Mouse (Mus musculus): ENCODE measurements around the gene Tcf7l2. TPM values are rescaled to one million over a fixed set of nuclear protein-coding genes. Genes with fewer than 3 reads are reported as not detected.

Tcf7l2 gene
- total and polyA plus RNA-seq, 3 experiments, result 2.3 to 16.9 (median 13.0) TPM

- ATAC-seq (ENCODE audit: extremely low read depth, insufficient number of reproducible peaks, low FRiP score, poor library complexity, severe bottlenecking) (no peak), DNase-seq (ENCODE audit: low spot score) (no peak)
- no peaks in the 10 kb centered on the region for H3K4me1 ChIP-seq (ENCODE audit: insufficient read depth, low read depth, low read length)
- peaks cover 7% of the 10 kb centered on the region; the same call in 1 of the 2 replicates for H3K27me3 ChIP-seq (ENCODE audit: insufficient read depth, low read length)
- TF ChIP-seq GATA2 (IDR thresholded peaks at IDR 0.05; ENCODE audit: borderline replicate concordance, low read depth, low read length), result no peak
- no peak for TF ChIP-seq TAL1 (conservative IDR thresholded peaks at IDR 0.05; ENCODE audit: low read depth, low read length)
- no peak; the same call in 1 of the 2 replicates for TF ChIP-seq CTCF (IDR thresholded peaks at IDR 0.05; ENCODE audit: low read depth, low read length)
- no peak for TF ChIP-seq POLR2AphosphoS5 (IDR thresholded peaks at IDR 0.05; ENCODE audit: insufficient replicate concordance, low read depth, low read length)
- no peak for TF ChIP-seq GATA1 (IDR thresholded peaks at IDR 0.05; ENCODE audit: borderline replicate concordance, low read length)
- no peak overlapping the region for H3K4me3 ChIP-seq (ENCODE audit: low read depth, low read length)
- no peaks in the 10 kb centered on the region for H3K36me3 ChIP-seq (replicated peaks)
- H3K9me3 ChIP-seq (replicated peaks), result no peaks in the 10 kb centered on the region
Measured at GRCm38 (mm10) chr19:55877404-55877915, 135.8 kb downstream of the Tcf7l2 start.

GRCm38 (mm10) chr19:55880664-55881359 lies 139.2 kb downstream of the Tcf7l2 start:
- no peaks in the 10 kb centered on the region for H3K4me1 ChIP-seq (ENCODE audit: insufficient read depth, low read depth, low read length)
- no peak overlapping the region for H3K4me3 ChIP-seq (ENCODE audit: low read depth, low read length)
- H3K27me3 ChIP-seq (ENCODE audit: insufficient read depth, low read length), result peaks cover 7% of the 10 kb centered on the region; the same call in 1 of the 2 replicates
- no peak for ATAC-seq (ENCODE audit: extremely low read depth, insufficient number of reproducible peaks, low FRiP score, poor library complexity, severe bottlenecking)
- no peaks in the 10 kb centered on the region for H3K9me3 ChIP-seq (replicated peaks)
- H3K36me3 ChIP-seq (replicated peaks), result no peaks in the 10 kb centered on the region
- DNase-seq (ENCODE audit: low spot score), result no peak
- TF ChIP-seq GATA1 (IDR thresholded peaks at IDR 0.05; ENCODE audit: borderline replicate concordance, low read length), result no peak
- no peak for TF ChIP-seq TAL1 (conservative IDR thresholded peaks at IDR 0.05; ENCODE audit: low read depth, low read length)
- TF ChIP-seq CTCF (IDR thresholded peaks at IDR 0.05; ENCODE audit: low read depth, low read length), result no peak
- no peak for TF ChIP-seq GATA2 (IDR thresholded peaks at IDR 0.05; ENCODE audit: borderline replicate concordance, low read depth, low read length)
- no peak for TF ChIP-seq POLR2AphosphoS5 (IDR thresholded peaks at IDR 0.05; ENCODE audit: insufficient replicate concordance, low read depth, low read length)

GRCm38 (mm10) chr19:55886536-55886935 lies 144.9 kb downstream of the Tcf7l2 start:
- Histone ChIP-seq H3K4me1 (ENCODE audit: insufficient read depth, low read depth, low read length) (no peaks in the 10 kb centered on the region), H3K9me3 (replicated peaks) (no peaks in the 10 kb centered on the region), H3K4me3 (ENCODE audit: low read depth, low read length) (no peak overlapping the region), H3K36me3 (replicated peaks) (no peaks in the 10 kb centered on the region), H3K27me3 (ENCODE audit: insufficient read depth, low read length) (peaks cover 3% of the 10 kb centered on the region)
- DNase-seq (ENCODE audit: low spot score), result no peak
- ATAC-seq (ENCODE audit: extremely low read depth, insufficient number of reproducible peaks, low FRiP score, poor library complexity, severe bottlenecking), result no peak
- TF ChIP-seq GATA1 (IDR thresholded peaks at IDR 0.05; ENCODE audit: borderline replicate concordance, low read length), result no peak
- no peak for TF ChIP-seq TAL1 (conservative IDR thresholded peaks at IDR 0.05; ENCODE audit: low read depth, low read length)
- TF ChIP-seq CTCF (IDR thresholded peaks at IDR 0.05; ENCODE audit: low read depth, low read length), result no peak
- no peak for TF ChIP-seq GATA2 (IDR thresholded peaks at IDR 0.05; ENCODE audit: borderline replicate concordance, low read depth, low read length)
- no peak for TF ChIP-seq POLR2AphosphoS5 (IDR thresholded peaks at IDR 0.05; ENCODE audit: insufficient replicate concordance, low read depth, low read length)

GRCm38 (mm10) chr19:55891692-55892183 lies 150.1 kb downstream of the Tcf7l2 start:
- H3K9me3 ChIP-seq (replicated peaks), result peaks cover 3% of the 10 kb centered on the region
- peaks cover 17% of the 10 kb centered on the region for H3K27me3 ChIP-seq (ENCODE audit: insufficient read depth, low read length)
- no peak for DNase-seq (ENCODE audit: low spot score)
- TF ChIP-seq GATA2 (IDR thresholded peaks at IDR 0.05; ENCODE audit: borderline replicate concordance, low read depth, low read length) (no peak), POLR2AphosphoS5 (IDR thresholded peaks at IDR 0.05; ENCODE audit: insufficient replicate concordance, low read depth, low read length) (no peak), CTCF (IDR thresholded peaks at IDR 0.05; ENCODE audit: low read depth, low read length) (no peak), TAL1 (conservative IDR thresholded peaks at IDR 0.05; ENCODE audit: low read depth, low read length) (no peak), GATA1 (IDR thresholded peaks at IDR 0.05; ENCODE audit: borderline replicate concordance, low read length) (no peak)
- H3K4me3 ChIP-seq (ENCODE audit: low read depth, low read length), result no peak overlapping the region
- no peaks in the 10 kb centered on the region for H3K36me3 ChIP-seq (replicated peaks)
- no peak for ATAC-seq (ENCODE audit: extremely low read depth, insufficient number of reproducible peaks, low FRiP score, poor library complexity, severe bottlenecking)
- H3K4me1 ChIP-seq (ENCODE audit: insufficient read depth, low read depth, low read length), result no peaks in the 10 kb centered on the region; the same call in 1 of the 2 replicates

GRCm38 (mm10) chr19:55893557-55893956 lies 151.9 kb downstream of the Tcf7l2 start:
- no peaks in the 10 kb centered on the region; the same call in 1 of the 2 replicates for H3K4me1 ChIP-seq (ENCODE audit: insufficient read depth, low read depth, low read length)
- no peak for ATAC-seq (ENCODE audit: extremely low read depth, insufficient number of reproducible peaks, low FRiP score, poor library complexity, severe bottlenecking)
- peaks cover 3% of the 10 kb centered on the region for H3K9me3 ChIP-seq (replicated peaks)
- no peak for DNase-seq (ENCODE audit: low spot score)
- H3K4me3 ChIP-seq (ENCODE audit: low read depth, low read length), result no peak overlapping the region
- H3K27me3 ChIP-seq (ENCODE audit: insufficient read depth, low read length), result peaks cover 20% of the 10 kb centered on the region
- TF ChIP-seq GATA1 (IDR thresholded peaks at IDR 0.05; ENCODE audit: borderline replicate concordance, low read length) (no peak), CTCF (IDR thresholded peaks at IDR 0.05; ENCODE audit: low read depth, low read length) (no peak), GATA2 (IDR thresholded peaks at IDR 0.05; ENCODE audit: borderline replicate concordance, low read depth, low read length) (no peak), TAL1 (conservative IDR thresholded peaks at IDR 0.05; ENCODE audit: low read depth, low read length) (no peak), POLR2AphosphoS5 (IDR thresholded peaks at IDR 0.05; ENCODE audit: insufficient replicate concordance, low read depth, low read length) (no peak)
- H3K36me3 ChIP-seq (replicated peaks), result no peaks in the 10 kb centered on the region

- no peak overlapping the region for H3K4me3 ChIP-seq (ENCODE audit: low read depth, low read length)
- peaks cover 20% of the 10 kb centered on the region for H3K27me3 ChIP-seq (ENCODE audit: insufficient read depth, low read length)
- H3K36me3 ChIP-seq (replicated peaks), result no peaks in the 10 kb centered on the region
- H3K4me1 ChIP-seq (ENCODE audit: insufficient read depth, low read depth, low read length), result no peaks in the 10 kb centered on the region; the same call in 1 of the 2 replicates
- ATAC-seq (ENCODE audit: extremely low read depth, insufficient number of reproducible peaks, low FRiP score, poor library complexity, severe bottlenecking) (no peak), DNase-seq (ENCODE audit: low spot score) (no peak)
- H3K9me3 ChIP-seq (replicated peaks), result peaks cover 3% of the 10 kb centered on the region
- TF ChIP-seq TAL1 (conservative IDR thresholded peaks at IDR 0.05; ENCODE audit: low read depth, low read length) (no peak), GATA1 (IDR thresholded peaks at IDR 0.05; ENCODE audit: borderline replicate concordance, low read length) (no peak), CTCF (IDR thresholded peaks at IDR 0.05; ENCODE audit: low read depth, low read length) (no peak), POLR2AphosphoS5 (IDR thresholded peaks at IDR 0.05; ENCODE audit: insufficient replicate concordance, low read depth, low read length) (no peak), GATA2 (IDR thresholded peaks at IDR 0.05; ENCODE audit: borderline replicate concordance, low read depth, low read length) (no peak)
Measured at GRCm38 (mm10) chr19:55894396-55894795, 152.8 kb downstream of the Tcf7l2 start.

All from G1E (cell line).